Mouse (Mus musculus) bone marrow macrophage, adult 2 months (primary cell): Measurements from ENCODE around the gene Rassf7.

Experiments
- CTCF ChIP-seq: IDR thresholded peaks from 2 replicates; pipeline ENCODE4 v1.5.1; 2012; ENCODE audit warnings: low read depth, mild to moderate bottlenecking, low read length, moderate library complexity
- POLR2A ChIP-seq: IDR thresholded peaks from 2 replicates; pipeline ENCODE4 v1.6.1; 2012; ENCODE audit warnings: mild to moderate bottlenecking, low read depth, low read length, borderline replicate concordance

DNA sequence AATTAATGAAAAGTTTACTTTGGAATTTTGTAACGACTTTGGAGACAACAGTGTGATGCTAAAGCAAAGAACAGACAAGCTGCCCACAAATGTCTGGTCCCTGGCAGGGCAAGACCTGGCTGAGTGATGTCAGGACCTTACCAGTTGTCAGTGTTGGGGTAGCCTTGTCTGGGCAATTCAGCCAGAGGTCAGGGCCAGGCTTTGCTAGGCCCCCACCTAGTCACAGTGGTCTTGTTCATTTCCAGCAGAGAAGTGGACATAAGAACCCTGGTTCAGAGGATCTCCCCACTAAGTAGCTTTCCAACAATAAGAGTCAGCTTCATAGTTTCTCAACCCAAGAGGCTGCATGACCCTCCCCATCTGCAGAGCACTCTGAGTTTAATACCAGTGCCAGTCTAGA lies 4.7 kb downstream of the Rassf7 start:
- TF ChIP-seq CTCF (no peak), POLR2A (no peak)
